Mouse (Mus musculus) adrenal gland, postnatal 36 days (tissue): ENCODE data around the gene Tns1. TPM values are rescaled to one million over a fixed set of nuclear protein-coding genes. Genes with fewer than 3 reads are reported as not detected.

Experiments used
- total RNA-seq, 2 experiments: library from RNA; stranded (reverse); gene quantifications; 2 replicates each; pipeline ENCODE4 v1.2.3; 2021

Gene Tns1
- total RNA-seq, 2 experiments from 2014 or later, result 404 to 411 TPM

Other genes with a start within 250 kb of the Tns1 start
- gene Rufy4, start 1.1 kb upstream of the Tns1 start, total RNA-seq, result 1 to 10 TPM; 1.2 to 2.0 TPM
- under 1 TPM in 1 of 2 experiments, not detected in 1; 0.23 TPM for gene Cxcr2, start 29.5 kb upstream of the Tns1 start, total RNA-seq
- gene Cxcr1, start 70.2 kb upstream of the Tns1 start, total RNA-seq, result not detected
- 100 to 1,000 TPM; 181 to 203 TPM for gene Arpc2, start 111.6 kb upstream of the Tns1 start, total RNA-seq
- not detected for gene Gpbar1, start 154.1 kb upstream of the Tns1 start, total RNA-seq
- gene Aamp, start 160.3 kb upstream of the Tns1 start, total RNA-seq, result 100 to 1,000 TPM; 174 to 190 TPM
- 10 to 100 TPM; 72.5 to 80.8 TPM for gene Pnkd, start 160.5 kb upstream of the Tns1 start, total RNA-seq
- gene Tmbim1, start 181.2 kb upstream of the Tns1 start, total RNA-seq, result 100 to 1,000 TPM; 101 to 106 TPM
- gene Catip, start 237.7 kb upstream of the Tns1 start, total RNA-seq, result under 1 TPM; 0.23 to 0.26 TPM